10 mouse cellular contexts compared by ENCODE assay signal in the genomic region with DNA sequence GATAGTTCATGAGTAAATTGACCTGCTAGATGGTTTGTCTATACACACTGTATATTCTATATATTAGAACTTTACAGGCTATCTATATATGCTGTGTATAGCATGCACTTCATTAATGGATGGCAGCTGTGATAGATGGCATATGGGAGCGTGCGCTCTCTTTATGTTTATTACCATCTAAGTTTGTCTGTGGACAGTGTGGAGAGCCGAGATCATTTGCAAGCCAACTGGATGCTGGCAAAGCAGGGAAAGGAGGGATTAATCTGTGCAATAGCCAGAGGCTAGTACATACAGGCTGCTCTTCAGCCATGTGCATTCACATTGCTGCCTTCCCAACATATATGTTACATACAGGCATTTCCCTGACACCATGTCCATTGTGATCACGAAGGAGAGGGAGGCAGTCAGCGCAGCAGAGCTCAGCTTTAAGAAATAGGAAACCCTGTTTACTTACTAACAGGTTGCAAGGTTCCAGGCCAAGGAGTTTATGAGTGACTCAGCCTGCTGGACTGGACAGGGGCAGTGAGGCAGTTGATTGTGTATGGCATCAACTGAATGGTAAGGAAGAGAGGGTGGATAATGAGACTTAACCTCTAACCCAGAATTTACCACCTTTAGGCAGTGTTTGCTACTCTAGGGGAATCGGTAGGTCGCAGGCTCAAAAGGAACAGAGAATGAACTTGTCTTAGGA.
DNase-seq lines count a peak whose midpoint lies in the region; ATAC-seq and TF ChIP-seq lines count a peak whose summit lies in the region.
"Had no signal": no experiment of that assay in that cellular context is flagged by ENCODE, and none has a peak within 500 bp of the region (broad histone marks: within the 10 kb centered on the region; RNA-seq: fewer than 3 reads in every experiment).

No protein-coding gene starts in this region.

- H3K9ac ChIP-seq in kidney, embryonic 14.5 days (ENCODE audit: low read depth, low read length): no peak overlapping the region
- no peak overlapping the region for H3K9ac ChIP-seq in midbrain, embryonic 15.5 days
- H3K9ac ChIP-seq: midbrain, embryonic 12.5 days had no signal

- no peak overlapping the region for H3K4me3 ChIP-seq in kidney, embryonic 14.5 days (ENCODE audit: low read length)
- H3K4me3 ChIP-seq in midbrain, embryonic 15.5 days: no peak overlapping the region
- H3K4me3 ChIP-seq: midbrain, embryonic 12.5 days had no signal

- intact Hi-C loops in left cerebral cortex, postnatal 14 days (cut with DNase I): no loop called here

- no peaks in the 10 kb centered on the region for H3K27me3 ChIP-seq in kidney, embryonic 14.5 days (ENCODE audit: control insufficient read depth, insufficient read depth, low read length)
- no peaks in the 10 kb centered on the region for H3K27me3 ChIP-seq in midbrain, embryonic 15.5 days (replicated peaks)
- H3K27me3 ChIP-seq: midbrain, embryonic 12.5 days had no signal

- H3K27ac ChIP-seq in kidney, embryonic 14.5 days (ENCODE audit: low read depth, low read length): no peak overlapping the region
- H3K27ac ChIP-seq in midbrain, embryonic 15.5 days: 0 out of 2 replicates have a peak overlapping the region, but pooled peaks have one; percentile 16

- TF ChIP-seq POLR2A in brain, embryonic 14.5 days (IDR thresholded peaks at IDR 0.05; ENCODE audit: borderline replicate concordance, extremely low read depth, insufficient read depth, insufficient read length, poor library complexity, severe bottlenecking): no peak

- peaks cover 45% of the 10 kb centered on the region for H3K4me1 ChIP-seq in kidney, embryonic 14.5 days (ENCODE audit: control insufficient read depth, insufficient read depth, low read length)
- H3K4me1 ChIP-seq in midbrain, embryonic 15.5 days: peaks cover 53% of the 10 kb centered on the region

- H3K36me3 ChIP-seq in kidney, embryonic 14.5 days (ENCODE audit: control insufficient read depth, insufficient read depth, low read length): peaks cover 3% of the 10 kb centered on the region; the same call in 1 of the 2 replicates
- H3K36me3 ChIP-seq in midbrain, embryonic 15.5 days (replicated peaks): no peaks in the 10 kb centered on the region

- no peak overlapping the region for H3K4me2 ChIP-seq in kidney, embryonic 14.5 days (replicated peaks; ENCODE audit: low read depth, low read length)
- no peak overlapping the region for H3K4me2 ChIP-seq in midbrain, embryonic 15.5 days

- no peaks in the 10 kb centered on the region for H3K9me3 ChIP-seq in kidney, embryonic 14.5 days (ENCODE audit: control insufficient read depth, low read length)
- H3K9me3 ChIP-seq in midbrain, embryonic 15.5 days: no peaks in the 10 kb centered on the region
- H3K9me3 ChIP-seq: midbrain, embryonic 12.5 days had no signal

- 23% methylated on average over 7 of the region's 7 CpGs for WGBS in kidney, embryonic 14.5 days
- 38% methylated on average over 7 of the region's 7 CpGs for whole genome bisulfite sequencing in midbrain, embryonic 15.5 days

- no peak for DNase-seq in kidney, adult 11 months
- peak; percentile 50 for DNase-seq in Muller cell, postnatal 12 days (ENCODE audit: inconsistent ontology term)
- DNase-seq in brain, embryonic 14.5 days (ENCODE audit: low read depth): peak; percentile 54
- no peak for DNase-seq in spleen, postnatal 4 days (ENCODE audit: low spot score in 2 of 2)
- no peak for DNase-seq in left cerebral cortex, postnatal 14 days (ENCODE audit: low spot score in 2 of 2)
- DNase-seq: heart, postnatal 10 days; thymus, postnatal 36 days had no signal

- TF ChIP-seq CTCF in brain, embryonic 14.5 days (IDR thresholded peaks at IDR 0.05; ENCODE audit: borderline replicate concordance, extremely low read depth, insufficient read depth, insufficient read length): no peak

- ATAC-seq in kidney, embryonic 14.5 days (ENCODE audit: low FRiP score, low TSS enrichment): peak; percentile 56
- no peak for ATAC-seq in midbrain, embryonic 15.5 days (replicated peaks)

Comparison
In these comparisons a context has a peak if more than half of its experiments do, and no peak if none do; other contexts are left out.
1. DNase-seq: peak in Muller cell, postnatal 12 days (single experiment) and brain, embryonic 14.5 days (single experiment); none in kidney, adult 11 months (single experiment), spleen, postnatal 4 days (0 of 2) and left cerebral cortex, postnatal 14 days (0 of 2).